ENCODE assay signal across 10 mouse cellular contexts in the genomic region with DNA sequence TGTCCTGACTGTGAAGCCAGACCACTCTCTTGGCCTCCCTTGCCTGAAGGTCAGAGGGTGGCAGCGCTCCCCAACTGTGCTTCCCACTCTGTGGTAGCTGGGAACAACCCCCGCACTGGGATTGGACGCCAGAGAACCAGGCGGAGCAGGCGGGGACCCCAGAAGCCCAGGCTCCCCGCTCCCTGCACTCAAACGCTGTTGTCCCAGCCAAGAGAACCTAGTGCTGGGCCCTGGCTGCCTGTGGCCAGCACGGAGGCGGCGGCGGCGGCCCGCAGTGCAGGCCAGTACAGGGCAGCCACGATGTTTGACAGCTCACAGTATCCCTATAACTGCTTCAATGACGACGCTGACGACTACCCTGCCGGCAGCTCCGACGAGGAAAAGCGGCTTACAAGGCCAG. TPM values are rescaled to one million over a fixed set of nuclear protein-coding genes. Genes with fewer than 3 reads are reported as not detected.
DNase-seq lines count a peak whose midpoint lies in the region; ATAC-seq and TF ChIP-seq lines count a peak whose summit lies in the region.
"Had no signal": no experiment of that assay in that cellular context is flagged by ENCODE, and none has a peak within 500 bp of the region (broad histone marks: within the 10 kb centered on the region; RNA-seq: fewer than 3 reads in every experiment).

A gene (plus strand): TSS at position 301 of the 400 bp plus-strand sequence.

- H3K9ac ChIP-seq in ES-Bruce4 (ENCODE audit: low read depth, poor library complexity, severe bottlenecking), result peak within 1 kb of the TSS; percentile 53
- H3K9ac ChIP-seq in hindbrain, embryonic 12.5 days, result 0 out of 2 replicates have a peak within 1 kb of the TSS, but pooled peaks have one; percentile 32
- H3K9ac ChIP-seq in liver, postnatal 0 days (replicated peaks), result no peak within 1 kb of the TSS; the same call in 1 of the 2 replicates

- ATAC-seq in hindbrain, embryonic 12.5 days (ENCODE audit: low FRiP score), result no peak
- ATAC-seq in liver, postnatal 0 days, result no peak
- ATAC-seq: activated CD4-positive, CD25-positive, alpha-beta regulatory T cell, adult 4 months had no signal

- H3K27ac ChIP-seq in gastrocnemius, adult 2 months, result no peak within 1 kb of the TSS
- no peak within 1 kb of the TSS for H3K27ac ChIP-seq in ES-Bruce4 (ENCODE audit: insufficient read depth, low read length)
- no peak within 1 kb of the TSS for H3K27ac ChIP-seq in hindbrain, embryonic 12.5 days
- no peak within 1 kb of the TSS for H3K27ac ChIP-seq in liver, postnatal 0 days (ENCODE audit: low read depth)

- no peak for DNase-seq in gastrocnemius, adult 2 months
- no peak for DNase-seq in gastrocnemius, adult 8-10 months (ENCODE audit: low spot score in 2 of 2)
- no peak for DNase-seq in liver, postnatal 0 days
- no peak for DNase-seq in cerebellum, adult 11-12 months
- DNase-seq in gastrocnemius, adult 18-20 months (ENCODE audit: low spot score), result no peak
- DNase-seq in thymus, adult 18-20 months, result no peak

- H3K36me3 ChIP-seq in ES-Bruce4 (ENCODE audit: control insufficient read depth, insufficient read depth, low read length, poor library complexity, severe bottlenecking), result no peaks in the 10 kb centered on the region
- H3K36me3 ChIP-seq in hindbrain, embryonic 12.5 days, result no peaks in the 10 kb centered on the region
- H3K36me3 ChIP-seq in liver, postnatal 0 days (replicated peaks; ENCODE audit: insufficient read depth, low read length), result no peaks in the 10 kb centered on the region

- WGBS in hindbrain, embryonic 12.5 days, result 2% methylated on average over 21 of the region's 21 CpGs
- WGBS in liver, postnatal 0 days (ENCODE audit: insufficient replicate concordance), result 23% methylated on average over 21 of the region's 21 CpGs

- H3K4me1 ChIP-seq in ES-Bruce4 (ENCODE audit: control insufficient read depth, insufficient read depth, low read length), result no peaks in the 10 kb centered on the region
- H3K4me1 ChIP-seq in hindbrain, embryonic 12.5 days, result peaks cover 19% of the 10 kb centered on the region
- no peaks in the 10 kb centered on the region for H3K4me1 ChIP-seq in liver, postnatal 0 days (ENCODE audit: insufficient read depth)

- no peak for TF ChIP-seq POLR2A in ES-Bruce4 (IDR thresholded peaks at IDR 0.05; ENCODE audit: insufficient read depth, low read length)

- peaks cover 6% of the 10 kb centered on the region; the same call in 1 of the 2 replicates for H3K27me3 ChIP-seq in ES-Bruce4 (ENCODE audit: control insufficient read depth, insufficient read depth, low read length, poor library complexity, severe bottlenecking)
- peaks cover 60% of the 10 kb centered on the region for H3K27me3 ChIP-seq in hindbrain, embryonic 12.5 days
- H3K27me3 ChIP-seq in liver, postnatal 0 days (ENCODE audit: insufficient read depth, low read length), result peaks cover 40% of the 10 kb centered on the region

- intact Hi-C loops in gastrocnemius, adult 2 months (cut with DNase I), result no loop called here

- peak within 1 kb of the TSS; percentile 47 for H3K4me2 ChIP-seq in hindbrain, embryonic 12.5 days (replicated peaks)
- H3K4me2 ChIP-seq in liver, postnatal 0 days (ENCODE audit: low read depth, low read length), result peak within 1 kb of the TSS; percentile 65

- TF ChIP-seq CTCF in gastrocnemius, adult 2 months (IDR thresholded peaks at IDR 0.05), result no peak
- TF ChIP-seq CTCF in ES-Bruce4 (IDR thresholded peaks at IDR 0.05; ENCODE audit: low read depth, low read length), result no peak
- TF ChIP-seq CTCF in liver, postnatal 0 days (IDR thresholded peaks at IDR 0.05; ENCODE audit: low read depth), result no peak

- H3K9me3 ChIP-seq in ES-Bruce4 (replicated peaks; ENCODE audit: control insufficient read depth, insufficient read depth, low read length, poor library complexity, severe bottlenecking), result no peaks in the 10 kb centered on the region
- H3K9me3 ChIP-seq in hindbrain, embryonic 12.5 days (replicated peaks), result peaks cover 5% of the 10 kb centered on the region; the same call in 1 of the 2 replicates
- no peaks in the 10 kb centered on the region for H3K9me3 ChIP-seq in liver, postnatal 0 days (ENCODE audit: low read length)

- peak within 1 kb of the TSS; percentile 59 for H3K4me3 ChIP-seq in gastrocnemius, adult 2 months
- peak within 1 kb of the TSS; percentile 55 for H3K4me3 ChIP-seq in ES-Bruce4 (ENCODE audit: low read depth, low read length)
- H3K4me3 ChIP-seq in hindbrain, embryonic 12.5 days, result peak within 1 kb of the TSS; percentile 30
- peak within 1 kb of the TSS; percentile 32 for H3K4me3 ChIP-seq in liver, postnatal 0 days (ENCODE audit: low read depth, low read length)

- no peak for TF ChIP-seq EP300 in ES-Bruce4 (IDR thresholded peaks at IDR 0.05; ENCODE audit: insufficient read depth, low read depth, low read length)
- no peak for TF ChIP-seq EP300 in liver, postnatal 0 days (IDR thresholded peaks at IDR 0.05; ENCODE audit: low read depth)

RNA-seq across cellular contexts. Expression of the gene that starts here (rescaled TPM):
- not detected for total RNA-seq in gastrocnemius, adult 2 months (2021)
- not detected for total RNA-seq in gastrocnemius, adult 8-10 months (2022)
- not detected in 2 replicates for polyA plus RNA-seq in ES-Bruce4 (2011; ENCODE audit: insufficient read depth, insufficient read length, low read depth, missing spikeins)
- 0.46 and 0.64 TPM in 2 replicates for polyA plus RNA-seq in hindbrain, embryonic 12.5 days (2016; fragmentation: Nextera tagmentation; extraction: Ambion mirVana)
- not detected in 2 replicates for polyA plus RNA-seq in liver, postnatal 0 days (2015; fragmentation: Nextera tagmentation; extraction: Ambion mirVana)
- not detected for total RNA-seq in gastrocnemius, adult 18-20 months (2021)
- polyA plus RNA-seq: activated CD4-positive, CD25-positive, alpha-beta regulatory T cell, adult 4 months; large intestine, adult 2 months had no signal
